Mouse (Mus musculus): ENCODE measurements around the gene Gm43064. TPM values are rescaled to one million over a fixed set of nuclear protein-coding genes. Genes with fewer than 3 reads are reported as not detected.
A peak's percentile ranks its signal among the peaks of the same experiment; 100 is the strongest.
"Not testable (repeated sequence)": the region's sequence is repeated elsewhere in the genome, so short reads cannot be mapped to it uniquely, and the experiment has no call there.

Gm43064 gene
- total RNA-seq, 1 experiment from 2014 or later, result not detected

DNA sequence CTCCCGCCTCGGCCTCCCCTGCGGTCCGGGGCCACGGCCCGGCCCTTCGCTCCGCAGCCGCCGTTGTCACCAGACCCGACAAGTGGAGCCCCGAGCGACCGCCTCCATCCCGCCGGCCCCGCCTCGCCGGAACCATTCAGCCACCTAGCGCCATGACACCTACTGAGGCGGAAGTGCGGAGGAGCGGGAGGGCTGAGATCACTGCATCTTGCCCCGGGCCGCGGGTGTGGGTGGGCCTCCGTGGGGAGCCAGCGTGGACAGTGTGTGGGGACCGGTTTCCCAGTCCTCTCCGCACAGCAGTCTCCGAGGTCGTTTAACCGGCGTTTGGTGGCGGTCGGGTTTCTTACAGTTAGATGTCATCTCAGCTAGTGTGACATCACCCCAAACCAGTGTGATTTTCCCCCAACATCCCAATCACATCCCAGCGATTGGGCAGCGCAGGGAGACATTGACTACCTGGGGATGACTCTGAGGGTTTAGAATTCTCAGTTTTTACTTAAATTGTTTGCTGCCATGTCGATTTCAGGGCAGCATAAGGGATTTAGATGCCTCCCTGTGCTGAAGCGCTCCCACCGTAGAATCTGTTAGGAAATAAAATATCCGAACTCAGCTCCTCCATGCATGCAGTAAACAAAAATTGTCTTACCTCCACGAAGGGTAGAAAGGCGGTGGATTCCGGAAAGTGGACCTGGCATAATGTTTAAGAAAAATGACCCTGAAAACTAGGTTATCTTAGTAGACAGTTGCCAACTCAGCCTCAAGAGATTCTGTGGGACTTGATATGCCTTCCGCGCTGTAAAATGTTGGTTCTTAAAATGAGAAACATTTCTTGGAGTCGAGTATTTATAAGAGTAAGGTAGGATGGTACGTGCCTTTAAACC is 17.9 kb upstream of the Gm43064 start, which contains the start of gene Hipk1:
Gene Hipk1, minus strand, starts transcription at position 334 of the 881 bp plus-strand sequence.
- peak; percentile 88 to 89 for ATAC-seq (replicated peaks in 1 of 2; ENCODE audit: insufficient read depth in 1 of 2, low FRiP score in 2 of 2, low TSS enrichment in 1 of 2, low read depth in 1 of 2, poor library complexity in 2 of 2, severe bottlenecking in 2 of 2)

DNA sequence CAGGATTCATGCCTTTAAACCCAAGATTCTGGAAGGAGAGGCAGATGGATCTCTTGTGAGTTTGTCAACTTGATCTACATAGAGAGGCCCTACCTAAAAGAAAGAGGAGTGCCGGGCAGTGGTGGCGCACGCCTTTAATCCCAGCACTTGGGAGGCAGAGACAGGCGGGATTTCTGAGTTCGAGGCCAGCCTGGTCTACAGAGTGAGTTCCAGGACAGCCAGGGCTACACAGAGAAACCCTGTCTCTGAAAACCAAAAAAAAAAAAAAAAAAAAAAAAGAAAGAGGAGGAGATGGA is 17.3 kb upstream of the Gm43064 start:
- ATAC-seq (replicated peaks in 1 of 2; ENCODE audit: insufficient read depth in 1 of 2, low FRiP score in 2 of 2, low TSS enrichment in 1 of 2, low read depth in 1 of 2, poor library complexity in 2 of 2, severe bottlenecking in 2 of 2), result not testable (repeated sequence)

DNA sequence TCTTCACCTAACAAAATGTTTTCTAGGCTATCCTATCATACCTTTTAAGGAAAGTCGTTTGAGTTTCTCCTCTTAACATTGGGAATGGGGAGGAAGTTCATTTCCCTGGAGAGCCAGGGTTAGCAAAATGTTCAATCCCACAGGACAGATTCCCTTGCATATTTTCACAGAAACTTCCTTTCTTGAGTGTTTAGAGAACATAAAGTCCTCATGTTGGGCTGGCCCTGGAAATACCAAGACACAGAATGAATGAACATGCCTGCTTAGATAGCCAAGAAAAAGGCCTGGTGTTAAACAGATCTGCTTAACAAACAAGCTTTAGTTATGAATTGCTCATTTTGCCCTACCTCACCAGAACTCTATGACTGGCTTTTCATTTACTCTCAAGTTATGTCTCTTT is 16.8 kb upstream of the Gm43064 start:
- ATAC-seq (replicated peaks in 1 of 2; ENCODE audit: insufficient read depth in 1 of 2, low FRiP score in 2 of 2, low TSS enrichment in 1 of 2, low read depth in 1 of 2, poor library complexity in 2 of 2, severe bottlenecking in 2 of 2), result no peak

DNA sequence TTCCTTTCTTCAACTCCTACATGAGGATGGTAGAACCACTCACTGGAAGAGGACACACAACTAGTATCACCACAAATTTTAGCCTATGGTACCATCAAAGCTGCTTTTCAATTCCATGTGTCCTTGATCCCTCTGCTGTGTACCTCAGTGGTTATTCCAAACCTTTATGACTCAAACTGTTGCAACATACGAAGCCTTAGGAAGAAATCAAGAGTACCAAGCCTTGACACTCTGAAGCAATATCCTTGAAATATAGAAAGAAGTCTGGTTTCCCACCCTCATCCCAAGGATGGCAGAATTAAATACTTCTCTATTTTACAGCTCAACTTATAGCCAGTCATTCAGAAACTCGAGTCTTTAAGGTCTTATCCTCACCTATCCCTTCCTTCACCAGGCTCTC is 13.0 kb upstream of the Gm43064 start:
- no peak for ATAC-seq (replicated peaks in 1 of 2; ENCODE audit: insufficient read depth in 1 of 2, low FRiP score in 2 of 2, low TSS enrichment in 1 of 2, low read depth in 1 of 2, poor library complexity in 2 of 2, severe bottlenecking in 2 of 2)

DNA sequence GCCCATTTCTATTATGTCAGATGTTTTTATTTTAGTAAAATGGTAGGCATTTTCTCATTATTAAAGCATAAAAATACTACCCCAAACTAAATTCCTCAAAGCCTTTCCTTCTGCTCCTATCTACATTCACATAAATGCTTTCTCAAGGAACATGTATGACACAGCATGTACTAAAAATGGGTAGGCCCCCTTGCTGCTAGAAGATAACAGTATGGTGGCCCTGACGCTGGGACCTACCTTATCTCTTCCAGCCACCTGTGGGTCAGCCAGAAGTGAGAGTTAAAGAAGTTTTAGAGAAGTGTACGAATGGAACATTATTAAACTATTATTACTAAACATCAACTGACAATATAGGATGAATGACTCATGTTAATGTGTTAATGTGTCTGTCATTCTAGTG is 9.9 kb upstream of the Gm43064 start:
- ATAC-seq (replicated peaks in 1 of 2; ENCODE audit: insufficient read depth in 1 of 2, low FRiP score in 2 of 2, low TSS enrichment in 1 of 2, low read depth in 1 of 2, poor library complexity in 2 of 2, severe bottlenecking in 2 of 2), result peak; percentile 12 to 19; a peak in 2 of 4 replicates

DNA sequence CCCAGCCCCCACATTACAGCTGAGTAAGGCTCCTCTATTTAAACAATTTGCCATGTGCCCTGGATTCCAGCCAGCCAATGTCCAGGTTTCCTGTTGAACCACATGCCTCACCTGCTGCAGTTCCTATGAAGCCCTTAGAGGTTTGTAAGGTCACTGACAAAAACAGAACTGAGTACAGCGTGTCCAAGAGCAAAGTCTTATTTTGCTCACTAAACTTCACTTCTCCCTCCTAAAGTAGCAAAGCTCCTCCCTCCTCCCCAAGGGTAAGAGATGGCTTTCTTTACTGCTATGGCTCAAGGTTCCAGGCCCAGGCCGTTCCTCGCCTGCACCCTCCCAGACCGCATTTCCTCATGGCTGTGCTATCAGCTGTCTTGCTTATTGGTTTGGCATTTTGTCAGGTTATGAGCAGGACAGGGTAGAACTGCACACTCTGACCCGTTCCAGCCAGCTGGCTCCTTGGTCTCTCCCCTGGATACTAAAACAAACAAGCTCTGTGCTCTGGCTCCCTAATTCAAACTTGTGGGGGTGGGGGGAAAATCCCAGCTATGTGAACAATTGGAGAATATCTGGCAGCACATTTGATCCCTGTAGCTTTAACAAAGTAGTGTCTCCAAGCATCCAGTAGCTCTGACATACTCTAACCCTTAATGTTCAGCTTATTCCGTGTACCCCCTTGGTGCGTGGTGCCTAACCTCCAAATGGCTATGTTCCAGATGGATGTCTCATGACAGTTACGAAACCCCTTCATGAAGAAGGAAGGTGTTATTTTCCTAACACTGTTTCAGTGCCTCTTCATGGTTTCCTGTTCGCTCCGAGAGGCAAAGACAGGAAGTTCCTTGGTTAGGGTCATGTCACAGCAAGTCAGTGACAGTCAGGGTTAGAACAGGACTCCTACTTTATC is 7.5 kb upstream of the Gm43064 start:
- peak; percentile 77 to 79 for ATAC-seq (replicated peaks in 1 of 2; ENCODE audit: insufficient read depth in 1 of 2, low FRiP score in 2 of 2, low TSS enrichment in 1 of 2, low read depth in 1 of 2, poor library complexity in 2 of 2, severe bottlenecking in 2 of 2)

DNA sequence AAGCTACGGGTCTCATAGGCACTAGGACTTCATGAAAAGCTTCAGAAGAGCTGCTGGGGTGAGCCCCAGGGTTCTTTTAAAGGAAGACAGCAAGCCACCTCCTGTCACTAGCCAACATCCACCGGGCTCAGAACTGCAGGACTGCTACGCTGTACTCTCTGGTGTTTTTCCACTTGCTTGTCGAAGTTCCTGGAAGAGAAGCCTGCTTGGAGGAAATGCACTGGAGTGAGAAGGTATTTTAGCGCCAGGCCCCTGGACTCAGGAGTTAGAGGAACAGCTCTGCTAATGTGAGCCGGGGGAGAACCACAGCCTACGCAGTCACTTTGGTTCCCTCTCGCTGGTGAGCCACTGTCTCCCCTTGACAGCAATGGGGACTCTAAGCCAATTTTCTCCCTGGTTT is 6.5 kb upstream of the Gm43064 start:
- no peak for ATAC-seq (replicated peaks in 1 of 2; ENCODE audit: insufficient read depth in 1 of 2, low FRiP score in 2 of 2, low TSS enrichment in 1 of 2, low read depth in 1 of 2, poor library complexity in 2 of 2, severe bottlenecking in 2 of 2)

DNA sequence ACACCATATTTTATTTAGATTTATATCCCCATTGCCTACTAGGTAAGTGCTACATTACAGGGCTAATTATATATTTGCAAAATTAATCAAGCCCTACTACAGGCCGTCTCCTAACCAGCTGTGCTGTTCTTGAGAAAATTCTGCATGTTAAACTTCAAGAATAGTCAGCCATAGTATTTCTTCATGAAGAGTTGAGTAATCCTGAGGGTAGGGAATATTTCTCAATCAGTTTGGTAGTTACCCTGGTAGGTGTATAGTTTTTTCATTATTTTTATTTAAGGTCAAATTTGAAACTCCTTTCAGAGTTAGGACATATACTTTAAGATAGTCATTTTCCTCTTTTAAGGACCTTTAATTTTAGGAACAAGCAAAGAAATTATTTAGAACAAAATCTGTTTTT is 3.7 kb upstream of the Gm43064 start:
- no peak for ATAC-seq (replicated peaks in 1 of 2; ENCODE audit: insufficient read depth in 1 of 2, low FRiP score in 2 of 2, low TSS enrichment in 1 of 2, low read depth in 1 of 2, poor library complexity in 2 of 2, severe bottlenecking in 2 of 2)

DNA sequence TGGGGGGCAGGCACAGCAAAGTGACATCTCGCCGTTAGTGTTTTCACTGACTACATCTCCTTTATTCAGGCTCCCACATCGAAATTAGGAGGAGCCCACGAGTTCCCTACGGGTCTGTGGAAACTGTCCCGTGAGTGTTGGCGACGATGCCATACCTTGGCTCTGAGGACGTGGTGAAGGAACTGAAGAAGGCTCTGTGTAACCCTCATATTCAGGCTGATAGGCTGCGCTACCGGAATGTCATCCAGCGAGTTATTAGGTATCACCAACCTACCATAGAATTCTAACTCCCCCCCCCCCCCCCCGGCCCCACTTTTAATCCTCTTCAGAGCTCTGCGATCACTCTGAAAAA is 402 bp downstream of the Gm43064 start:
- ATAC-seq (replicated peaks in 1 of 2; ENCODE audit: insufficient read depth in 1 of 2, low FRiP score in 2 of 2, low TSS enrichment in 1 of 2, low read depth in 1 of 2, poor library complexity in 2 of 2, severe bottlenecking in 2 of 2), result peak; percentile 17 to 29; a peak in 2 of 4 replicates

DNA sequence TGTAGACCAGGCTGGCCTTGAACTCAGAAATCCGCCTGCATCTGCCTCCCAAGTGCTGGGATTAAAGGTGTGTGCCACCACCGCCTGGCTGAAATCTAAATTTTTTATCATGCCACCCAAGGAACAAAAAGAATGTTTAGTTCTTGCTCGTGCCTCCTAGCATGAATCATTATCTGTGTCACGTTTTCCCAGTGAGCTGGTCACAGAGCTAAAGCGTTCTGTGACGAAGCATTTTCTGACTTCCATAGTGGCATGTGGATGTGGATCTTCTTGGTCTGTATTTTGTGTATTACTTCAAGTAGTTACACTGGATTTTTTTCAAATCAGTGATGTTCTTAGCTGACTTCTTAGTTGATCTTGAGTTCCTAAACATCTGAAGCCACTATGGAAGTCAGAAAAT is 1.6 kb downstream of the Gm43064 start:
- ATAC-seq (replicated peaks in 1 of 2; ENCODE audit: insufficient read depth in 1 of 2, low FRiP score in 2 of 2, low TSS enrichment in 1 of 2, low read depth in 1 of 2, poor library complexity in 2 of 2, severe bottlenecking in 2 of 2), result no peak

DNA sequence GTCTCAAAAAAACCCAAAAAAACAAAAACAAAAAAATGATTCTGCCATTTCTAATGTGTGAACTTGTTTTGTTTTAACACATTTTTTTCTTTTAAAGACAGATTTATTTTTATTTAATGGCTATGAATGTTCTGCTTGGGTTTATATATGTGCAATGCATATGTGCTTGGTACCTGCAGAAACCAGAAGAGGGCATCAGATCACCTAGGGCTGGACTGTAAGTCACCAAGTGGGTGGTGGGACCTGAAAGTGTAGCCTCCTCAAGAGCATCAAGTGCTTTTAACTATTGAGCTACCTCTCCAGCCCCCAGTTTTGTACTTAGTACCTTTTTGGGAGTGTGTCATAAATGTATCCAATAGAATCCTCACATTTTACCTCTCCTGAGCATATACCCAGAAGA is 18.2 kb downstream of the Gm43064 start:
- no peak for ATAC-seq (replicated peaks in 1 of 2; ENCODE audit: insufficient read depth in 1 of 2, low FRiP score in 2 of 2, low TSS enrichment in 1 of 2, low read depth in 1 of 2, poor library complexity in 2 of 2, severe bottlenecking in 2 of 2)

DNA sequence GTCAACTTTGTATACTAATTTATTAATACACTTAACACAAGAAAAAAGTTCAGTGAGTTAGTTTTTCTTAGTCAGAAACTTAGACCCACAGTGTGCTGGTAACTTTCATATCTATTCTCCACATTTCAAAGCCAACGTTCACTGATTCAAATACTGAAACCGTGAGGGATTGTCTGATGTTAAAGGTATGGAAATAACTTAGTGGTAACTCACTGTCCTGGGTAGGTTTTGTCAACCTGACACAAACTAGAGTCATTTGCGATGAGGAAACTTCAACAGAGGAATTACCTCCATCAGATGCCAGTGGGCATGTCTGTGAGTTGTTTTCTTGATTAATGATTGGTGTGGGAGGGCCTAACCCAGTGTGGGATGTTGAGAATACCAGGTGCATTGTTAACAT is 19.7 kb downstream of the Gm43064 start:
- no peak for ATAC-seq (replicated peaks in 1 of 2; ENCODE audit: insufficient read depth in 1 of 2, low FRiP score in 2 of 2, low TSS enrichment in 1 of 2, low read depth in 1 of 2, poor library complexity in 2 of 2, severe bottlenecking in 2 of 2)

DNA sequence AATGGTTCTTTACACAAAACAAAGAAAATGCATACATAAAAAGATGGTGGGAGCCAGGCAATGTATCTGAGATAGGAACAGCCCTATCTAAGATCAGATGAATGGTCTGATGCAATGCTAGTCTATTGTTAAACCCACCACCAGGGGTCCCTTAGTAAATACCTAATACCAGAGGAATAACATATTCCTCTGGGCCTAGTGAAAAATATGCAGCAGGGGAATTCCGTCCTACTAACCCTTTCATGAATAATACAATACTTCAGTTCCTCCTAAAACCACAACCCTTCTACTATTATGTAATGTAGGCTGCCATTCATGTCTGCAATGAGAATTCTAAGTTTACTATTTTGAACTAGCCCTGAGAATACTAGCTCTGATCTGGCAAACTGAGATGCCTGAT is 21.3 kb downstream of the Gm43064 start:
- not testable (repeated sequence) for ATAC-seq (replicated peaks in 1 of 2; ENCODE audit: insufficient read depth in 1 of 2, low FRiP score in 2 of 2, low TSS enrichment in 1 of 2, low read depth in 1 of 2, poor library complexity in 2 of 2, severe bottlenecking in 2 of 2)

DNA sequence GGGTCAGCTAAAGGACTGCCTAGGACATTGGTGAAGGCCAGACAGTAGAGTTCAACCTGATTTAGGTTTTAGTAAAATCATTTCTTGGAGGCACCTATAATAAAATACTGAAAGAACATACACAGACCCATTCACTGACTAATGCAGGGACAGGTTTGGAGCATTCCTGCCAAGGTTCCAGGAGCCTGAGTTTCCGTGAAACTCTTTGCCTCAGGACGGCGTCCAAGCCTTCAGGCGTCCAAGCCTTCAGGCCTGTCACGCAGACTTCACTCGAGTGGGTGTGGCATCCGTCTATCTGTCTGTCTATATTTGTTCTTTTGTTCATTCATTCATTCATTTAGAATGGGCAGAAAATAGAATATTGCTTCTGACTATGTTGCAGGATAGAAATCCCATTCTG is 21.8 kb downstream of the Gm43064 start:
- no peak for ATAC-seq (replicated peaks in 1 of 2; ENCODE audit: insufficient read depth in 1 of 2, low FRiP score in 2 of 2, low TSS enrichment in 1 of 2, low read depth in 1 of 2, poor library complexity in 2 of 2, severe bottlenecking in 2 of 2)

DNA sequence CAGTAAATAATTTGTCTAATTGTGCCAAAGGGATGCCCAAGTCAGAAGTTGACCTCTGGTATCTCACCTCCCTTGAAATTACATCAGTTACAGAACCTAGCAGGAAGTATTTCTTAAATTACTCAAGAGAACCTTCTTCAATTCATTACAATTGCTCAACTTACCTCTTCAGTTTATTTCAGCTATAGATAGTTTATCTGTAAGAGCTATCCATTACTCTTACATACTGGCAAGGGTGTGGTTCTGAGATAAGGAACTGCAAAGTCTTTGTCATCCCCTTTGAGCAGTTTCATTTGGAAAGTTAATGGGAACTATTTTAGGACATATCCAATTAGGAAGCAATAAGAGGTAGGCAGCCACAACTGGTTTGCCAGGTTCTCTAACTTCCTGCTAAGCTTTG is 23.1 kb downstream of the Gm43064 start, which contains the start of gene Bcl2l15:
Gene Bcl2l15, plus strand, starts transcription at position 176 of the 400 bp plus-strand sequence.
- peak in 1 of 2 experiments; percentile 51; a peak in 1 of 4 replicates for ATAC-seq (replicated peaks in 1 of 2; ENCODE audit: insufficient read depth in 1 of 2, low FRiP score in 2 of 2, low TSS enrichment in 1 of 2, low read depth in 1 of 2, poor library complexity in 2 of 2, severe bottlenecking in 2 of 2)

DNA sequence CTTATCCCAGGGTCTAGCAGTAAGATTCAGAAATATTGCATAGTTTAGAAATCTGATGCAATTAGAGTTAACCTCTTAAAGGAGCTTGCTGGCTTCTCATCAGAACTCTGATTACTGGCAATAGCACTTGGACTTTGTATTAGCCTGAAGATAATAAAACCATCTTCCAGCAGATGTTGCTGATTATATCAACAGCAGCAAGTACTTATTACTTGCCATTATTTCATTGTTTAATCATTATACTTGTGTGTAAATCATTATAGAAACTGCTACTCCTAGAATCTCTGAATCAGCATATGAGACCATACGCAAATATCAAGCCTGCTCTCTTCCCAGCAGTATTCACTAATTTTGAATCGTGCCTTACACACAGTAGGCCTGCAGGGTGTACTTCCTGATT is 24.6 kb downstream of the Gm43064 start:
- no peak for ATAC-seq (replicated peaks in 1 of 2; ENCODE audit: insufficient read depth in 1 of 2, low FRiP score in 2 of 2, low TSS enrichment in 1 of 2, low read depth in 1 of 2, poor library complexity in 2 of 2, severe bottlenecking in 2 of 2)

DNA sequence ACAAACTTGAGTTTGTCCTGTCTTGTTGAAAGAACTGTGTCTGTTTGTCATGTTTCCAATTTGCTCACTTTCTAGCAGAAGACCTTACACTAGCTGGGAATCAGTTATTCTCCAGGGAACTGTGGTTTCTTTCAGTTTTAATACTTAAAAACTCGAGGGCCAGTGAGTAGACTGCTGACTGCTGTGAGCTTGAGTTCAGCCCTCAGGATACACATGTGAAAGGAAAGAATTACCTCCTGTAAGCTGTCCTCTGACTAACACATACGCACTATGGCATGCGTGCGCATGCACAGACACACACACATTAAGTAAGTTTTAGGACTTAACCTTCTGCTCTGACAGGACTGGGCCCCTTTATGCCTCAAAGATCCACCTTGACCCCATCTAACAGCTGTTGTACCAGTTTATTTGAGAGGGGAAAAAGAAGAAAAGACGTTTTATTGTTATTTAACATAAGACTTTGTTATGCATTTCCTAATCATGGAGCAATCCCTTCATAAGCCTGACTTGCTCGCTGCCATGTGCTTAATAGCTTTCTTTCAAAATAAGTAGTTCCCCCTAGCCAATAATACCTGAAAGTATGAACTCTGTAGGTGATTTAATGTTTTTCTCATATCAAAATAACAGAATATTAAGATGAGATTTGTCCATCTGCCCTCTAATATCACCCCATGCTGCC is 26.0 kb downstream of the Gm43064 start:
- ATAC-seq (replicated peaks in 1 of 2; ENCODE audit: insufficient read depth in 1 of 2, low FRiP score in 2 of 2, low TSS enrichment in 1 of 2, low read depth in 1 of 2, poor library complexity in 2 of 2, severe bottlenecking in 2 of 2), result no peak

DNA sequence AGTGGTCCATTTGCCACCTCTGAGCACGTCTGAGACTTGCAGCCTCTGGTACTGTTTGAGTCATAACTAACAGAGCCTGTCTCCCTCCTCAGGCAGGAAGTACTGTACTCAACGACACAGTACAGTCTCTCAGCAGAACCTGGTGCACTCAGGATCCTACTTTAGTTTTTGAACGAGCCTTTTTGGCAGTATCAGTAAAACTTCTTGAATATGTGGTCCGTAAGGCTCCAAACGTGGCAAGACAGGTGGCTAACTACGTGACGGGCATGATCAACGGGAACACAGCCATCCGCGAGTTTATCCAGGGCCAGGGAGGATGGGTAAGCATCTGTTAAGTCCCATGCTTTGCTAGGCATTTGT is 26.6 kb downstream of the Gm43064 start:
- ATAC-seq (replicated peaks in 1 of 2; ENCODE audit: insufficient read depth in 1 of 2, low FRiP score in 2 of 2, low TSS enrichment in 1 of 2, low read depth in 1 of 2, poor library complexity in 2 of 2, severe bottlenecking in 2 of 2), result no peak
